Mouse (Mus musculus) forebrain, embryonic 13.5 days (tissue): Measurements from ENCODE around the gene Ruvbl2. TPM values are rescaled to one million over a fixed set of nuclear protein-coding genes. Genes with fewer than 3 reads are reported as not detected.

Experiments
- ATAC-seq: fragments of 200-750 bp; cut with Nextera tagmentation; 2 replicates; pipeline ENCODE4 v1.8.0; 2017
- H3K27ac ChIP-seq: fragments of 300-500 bp; sonication (generic); 2 replicates; pipeline ENCODE4 v1.5.1; 2015; ENCODE audit warnings: inconsistent platforms, mild to moderate bottlenecking, moderate library complexity
- H3K27me3 ChIP-seq: fragments of 300-500 bp; sonication (generic); 2 replicates; pipeline ENCODE4 v1.6.1; 2015; ENCODE audit warnings: mild to moderate bottlenecking, inconsistent platforms
- H3K36me3 ChIP-seq: fragments of 300-500 bp; sonication (generic); 2 replicates; pipeline ENCODE4 v1.6.1; 2015; ENCODE audit warnings: mild to moderate bottlenecking, inconsistent platforms; ENCODE audit not compliant: poor library complexity, severe bottlenecking
- H3K4me1 ChIP-seq: fragments of 300-500 bp; sonication (generic); 2 replicates; pipeline ENCODE4 v1.6.1; 2015; ENCODE audit warnings: inconsistent platforms
- H3K4me2 ChIP-seq: fragments of 300-500 bp; sonication (generic); 2 replicates; pipeline ENCODE4 v1.6.1; 2015; ENCODE audit warnings: inconsistent platforms, mild to moderate bottlenecking, moderate library complexity
- H3K4me3 ChIP-seq: fragments of 300-500 bp; sonication (generic); 2 replicates; pipeline ENCODE4 v1.5.1; 2015; ENCODE audit warnings: mild to moderate bottlenecking, inconsistent platforms
- H3K9ac ChIP-seq: fragments of 300-500 bp; sonication (generic); 2 replicates; pipeline ENCODE4 v1.6.1; 2015; ENCODE audit warnings: mild to moderate bottlenecking, inconsistent platforms
- H3K9me3 ChIP-seq: fragments of 300-500 bp; sonication (generic); replicated peaks from 2 replicates; pipeline ENCODE4 v1.6.1; 2016; ENCODE audit warnings: inconsistent platforms
- WGBS: fragments of 180-500 bp; shearing (Covaris S2); methylation state at CpG from one replicate; pipeline ENCODE4 v1.1.7; 2015; 5-methylcytosine and 5-hydroxymethylcytosine counted together
- polyA plus RNA-seq: library from polyadenylated mRNA; unstranded; fragments of >200 nt; fragmentation: Nextera tagmentation; extraction: Ambion mirVana; gene quantifications from 2 replicates; pipeline ENCODE4 v1.2.1, GENCODE M21; 2015

Gene Ruvbl2
- polyA plus RNA-seq, 1 experiment from 2014 or later = 153 TPM

GRCm38 (mm10) chr7:45417962-45418492 is 19.9 kb downstream of the Ruvbl2 start:
- Histone ChIP-seq H3K4me2 (no peak overlapping the region), H3K27ac (no peak overlapping the region), H3K36me3 (peaks cover 29% of the 10 kb centered on the region), H3K9me3 (no peaks in the 10 kb centered on the region), H3K9ac (no peak overlapping the region), H3K27me3 (peaks cover 81% of the 10 kb centered on the region), H3K4me3 (no peak overlapping the region), H3K4me1 (peaks cover 16% of the 10 kb centered on the region)
- 12% methylated on average over 13 of the region's 13 CpGs for WGBS
- no peak for ATAC-seq

- no peak overlapping the region for H3K4me2 ChIP-seq
These were observed 22.3 kb downstream of the Ruvbl2 start for GRCm38 (mm10) chr7:45415636-45416035.

GRCm38 (mm10) chr7:45414740-45415224 is 23.1 kb downstream of the Ruvbl2 start:
- H3K4me1 ChIP-seq = peaks cover 18% of the 10 kb centered on the region
- H3K27me3 ChIP-seq = peaks cover 99% of the 10 kb centered on the region
- H3K36me3 ChIP-seq = no peaks in the 10 kb centered on the region
- H3K9ac ChIP-seq = no peak overlapping the region
- no peaks in the 10 kb centered on the region for H3K9me3 ChIP-seq
- no peak for ATAC-seq
- H3K4me3 ChIP-seq = no peak overlapping the region
- H3K27ac ChIP-seq = no peak overlapping the region
- no peak overlapping the region for H3K4me2 ChIP-seq
- 48% methylated on average over 12 of the region's 12 CpGs for WGBS

More at GRCm38 (mm10) chr7:45415636-45416035, 22.3 kb downstream of the Ruvbl2 start:
- no peak for ATAC-seq
- Histone ChIP-seq H3K9ac (no peak overlapping the region), H3K4me3 (0 out of 2 replicates have a peak overlapping the region, but pooled peaks have one; percentile 1), H3K9me3 (no peaks in the 10 kb centered on the region), H3K36me3 (peaks cover 5% of the 10 kb centered on the region), H3K4me1 (peaks cover 18% of the 10 kb centered on the region), H3K27me3 (peaks cover 99% of the 10 kb centered on the region), H3K27ac (no peak overlapping the region)
- 11% methylated on average over 33 of the region's 37 CpGs for WGBS

- Histone ChIP-seq H3K36me3 (no peaks in the 10 kb centered on the region), H3K27me3 (peaks cover 99% of the 10 kb centered on the region), H3K9me3 (no peaks in the 10 kb centered on the region), H3K9ac (peak overlapping the region; percentile 50), H3K27ac (no peak overlapping the region), H3K4me1 (peaks cover 18% of the 10 kb centered on the region), H3K4me3 (peak overlapping the region; percentile 45), H3K4me2 (peak overlapping the region; percentile 67)
- ATAC-seq = peak; percentile 16; the same call in 1 of the 2 replicates
- WGBS = under 1% methylated on average over 26 of the region's 27 CpGs
These were observed 23.8 kb downstream of the Ruvbl2 start for GRCm38 (mm10) chr7:45413864-45414739.

- Histone ChIP-seq H3K36me3 (no peaks in the 10 kb centered on the region), H3K27ac (no peak within 1 kb of the TSS), H3K4me3 (peak within 1 kb of the TSS; percentile 45), H3K4me2 (peak within 1 kb of the TSS; percentile 67), H3K9ac (peak within 1 kb of the TSS; percentile 50), H3K4me1 (peaks cover 18% of the 10 kb centered on the region), H3K9me3 (no peaks in the 10 kb centered on the region), H3K27me3 (peaks cover 99% of the 10 kb centered on the region)
- peak; percentile 57 for ATAC-seq
- WGBS = 3% methylated on average over 29 of the region's 45 CpGs
These were observed 24.6 kb downstream of the Ruvbl2 start, which contains the start of gene Ntf5 for GRCm38 (mm10) chr7:45413113-45413863. Gene Ntf5 (plus strand): TSS chr7:45413695.

GRCm38 (mm10) chr7:45412421-45412820 is 25.5 kb downstream of the Ruvbl2 start:
- Histone ChIP-seq H3K4me2 (no peak overlapping the region), H3K9me3 (no peaks in the 10 kb centered on the region), H3K4me1 (peaks cover 18% of the 10 kb centered on the region), H3K9ac (no peak overlapping the region), H3K4me3 (no peak overlapping the region), H3K27me3 (peaks cover 99% of the 10 kb centered on the region), H3K36me3 (no peaks in the 10 kb centered on the region), H3K27ac (no peak overlapping the region)
- WGBS = 71% methylated on average over 2 of the region's 2 CpGs
- ATAC-seq = no peak

GRCm38 (mm10) chr7:45409497-45410163 is 28.3 kb downstream of the Ruvbl2 start:
- H3K27ac ChIP-seq = no peak overlapping the region
- H3K4me2 ChIP-seq = no peak overlapping the region
- no peaks in the 10 kb centered on the region for H3K36me3 ChIP-seq
- H3K4me3 ChIP-seq = no peak overlapping the region
- 87% methylated on average over 8 of the region's 8 CpGs for WGBS
- no peak for ATAC-seq
- no peak overlapping the region for H3K9ac ChIP-seq
- no peaks in the 10 kb centered on the region for H3K9me3 ChIP-seq
- H3K4me1 ChIP-seq = peaks cover 25% of the 10 kb centered on the region
- peaks cover 99% of the 10 kb centered on the region for H3K27me3 ChIP-seq

- WGBS = 89% methylated on average over 17 of the region's 17 CpGs
- Histone ChIP-seq H3K4me1 (peaks cover 21% of the 10 kb centered on the region), H3K9ac (no peak overlapping the region), H3K36me3 (no peaks in the 10 kb centered on the region), H3K27ac (no peak overlapping the region), H3K9me3 (no peaks in the 10 kb centered on the region), H3K4me2 (no peak overlapping the region), H3K27me3 (peaks cover 92% of the 10 kb centered on the region), H3K4me3 (no peak overlapping the region)
- no peak for ATAC-seq
These were observed 28.9 kb downstream of the Ruvbl2 start for GRCm38 (mm10) chr7:45408949-45409348.

GRCm38 (mm10) chr7:45408351-45408750 is 29.5 kb downstream of the Ruvbl2 start:
- Histone ChIP-seq H3K27me3 (peaks cover 86% of the 10 kb centered on the region), H3K4me2 (no peak overlapping the region), H3K27ac (no peak overlapping the region), H3K4me3 (no peak overlapping the region), H3K9ac (no peak overlapping the region), H3K9me3 (no peaks in the 10 kb centered on the region), H3K4me1 (peaks cover 15% of the 10 kb centered on the region), H3K36me3 (no peaks in the 10 kb centered on the region)
- ATAC-seq = no peak
- WGBS = 70% methylated on average over 7 of the region's 7 CpGs

GRCm38 (mm10) chr7:45407836-45408235 is 30.1 kb downstream of the Ruvbl2 start:
- Histone ChIP-seq H3K4me1 (peaks cover 11% of the 10 kb centered on the region), H3K36me3 (no peaks in the 10 kb centered on the region), H3K9me3 (no peaks in the 10 kb centered on the region), H3K27me3 (peaks cover 81% of the 10 kb centered on the region), H3K4me3 (no peak overlapping the region), H3K9ac (no peak overlapping the region), H3K27ac (no peak overlapping the region), H3K4me2 (no peak overlapping the region)
- ATAC-seq = no peak
- 84% methylated on average over 10 of the region's 10 CpGs for WGBS
